Mouse (Mus musculus): ENCODE results near the gene Pip5k1a. TPM values are rescaled to one million over a fixed set of nuclear protein-coding genes. Genes with fewer than 3 reads are reported as not detected.
A peak's percentile ranks its signal among the peaks of the same experiment; 100 is the strongest.
"Not testable (repeated sequence)": the region's sequence is repeated elsewhere in the genome, so short reads cannot be mapped to it uniquely, and the experiment has no call there.

Pip5k1a gene
- polyA plus RNA-seq, 1 experiment from 2014 or later: 21.4 TPM

GRCm38 (mm10) chr3:95134133-95134532, 27.4 kb upstream of the Pip5k1a start:
- no CpG with 5 or more reads among the region's 12 CpGs for WGBS
- H3K9me3 ChIP-seq; H3K9ac ChIP-seq; H3K27ac ChIP-seq; H3K4me2 ChIP-seq; H3K4me3 ChIP-seq (replicated peaks); H3K27me3 ChIP-seq: not testable (repeated sequence)
- Histone ChIP-seq H3K36me3 (replicated peaks) (peaks cover 22% of the 10 kb centered on the region), H3K4me1 (peaks cover 16% of the 10 kb centered on the region)
- peak; percentile 49 for ATAC-seq (ENCODE audit: low FRiP score)

DNA sequence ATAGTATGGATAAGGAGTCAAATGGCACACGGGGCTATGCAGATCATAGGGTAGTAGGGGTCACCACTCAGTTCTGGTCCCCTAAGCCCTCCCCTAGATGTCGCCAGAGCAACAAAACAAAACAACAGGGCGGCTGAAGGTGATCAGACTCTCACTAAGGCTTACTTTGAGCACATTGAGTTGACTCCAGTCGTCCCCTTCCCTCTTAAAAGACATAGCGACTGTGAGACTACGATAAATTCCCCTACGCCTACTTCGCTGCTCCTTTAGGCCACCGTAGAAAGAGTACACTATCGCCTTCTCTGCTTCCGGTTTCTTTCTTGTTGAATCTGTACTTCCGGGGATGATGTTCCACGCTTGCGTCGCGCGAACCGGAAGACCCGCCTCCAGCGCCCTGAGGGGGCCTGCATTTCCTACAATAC, 27.0 kb upstream of the Pip5k1a start, which contains the start of the genes Scnm1 and Lysmd1:
Gene Scnm1, minus strand, starts transcription at position 332 of the 422 bp plus-strand sequence.
Gene Lysmd1, plus strand, starts transcription at position 409 of the 422 bp plus-strand sequence.
- Histone ChIP-seq H3K9ac (peak within 1 kb of the TSS; percentile 80), H3K4me2 (peak within 1 kb of the TSS; percentile 78), H3K36me3 (replicated peaks) (peaks cover 27% of the 10 kb centered on the region), H3K9me3 (no peaks in the 10 kb centered on the region), H3K4me1 (peaks cover 16% of the 10 kb centered on the region), H3K4me3 (replicated peaks) (peak within 1 kb of the TSS; percentile 57), H3K27ac (peak within 1 kb of the TSS; percentile 73), H3K27me3 (no peaks in the 10 kb centered on the region)
- ATAC-seq (ENCODE audit: low FRiP score): peak; percentile 93
- under 1% methylated on average over 20 of the region's 20 CpGs for WGBS

- 59% methylated on average over 11 of the region's 11 CpGs for WGBS
- Histone ChIP-seq H3K27ac (peak overlapping the region; percentile 73; the same call in 1 of the 2 replicates), H3K4me3 (replicated peaks) (peak overlapping the region; percentile 57), H3K27me3 (no peaks in the 10 kb centered on the region), H3K36me3 (replicated peaks) (peaks cover 31% of the 10 kb centered on the region), H3K9ac (peak overlapping the region; percentile 80), H3K4me2 (peak overlapping the region; percentile 78), H3K4me1 (peaks cover 16% of the 10 kb centered on the region), H3K9me3 (no peaks in the 10 kb centered on the region)
- ATAC-seq (ENCODE audit: low FRiP score): peak; percentile 10; the same call in 1 of the 2 replicates
Measured at GRCm38 (mm10) chr3:95133176-95133575, 26.4 kb upstream of the Pip5k1a start.

- H3K9ac ChIP-seq; H3K4me2 ChIP-seq; H3K27me3 ChIP-seq; H3K27ac ChIP-seq; ATAC-seq (ENCODE audit: low FRiP score); H3K9me3 ChIP-seq; H3K4me3 ChIP-seq (replicated peaks): not testable (repeated sequence)
- H3K36me3 ChIP-seq (replicated peaks): peaks cover 30% of the 10 kb centered on the region
- 82% methylated on average over 2 of the region's 2 CpGs for WGBS
- H3K4me1 ChIP-seq: peaks cover 16% of the 10 kb centered on the region
Measured at GRCm38 (mm10) chr3:95132389-95132788, 25.7 kb upstream of the Pip5k1a start.

- Histone ChIP-seq H3K36me3 (replicated peaks) (peaks cover 30% of the 10 kb centered on the region), H3K4me1 (peaks cover 10% of the 10 kb centered on the region), H3K27ac (no peak overlapping the region), H3K27me3 (no peaks in the 10 kb centered on the region), H3K4me2 (no peak overlapping the region), H3K9ac (no peak overlapping the region), H3K4me3 (replicated peaks) (no peak overlapping the region), H3K9me3 (no peaks in the 10 kb centered on the region)
- no peak for ATAC-seq (ENCODE audit: low FRiP score)
- 92% methylated on average over 5 of the region's 5 CpGs for WGBS
Measured at GRCm38 (mm10) chr3:95130081-95130480, 23.4 kb upstream of the Pip5k1a start.

DNA sequence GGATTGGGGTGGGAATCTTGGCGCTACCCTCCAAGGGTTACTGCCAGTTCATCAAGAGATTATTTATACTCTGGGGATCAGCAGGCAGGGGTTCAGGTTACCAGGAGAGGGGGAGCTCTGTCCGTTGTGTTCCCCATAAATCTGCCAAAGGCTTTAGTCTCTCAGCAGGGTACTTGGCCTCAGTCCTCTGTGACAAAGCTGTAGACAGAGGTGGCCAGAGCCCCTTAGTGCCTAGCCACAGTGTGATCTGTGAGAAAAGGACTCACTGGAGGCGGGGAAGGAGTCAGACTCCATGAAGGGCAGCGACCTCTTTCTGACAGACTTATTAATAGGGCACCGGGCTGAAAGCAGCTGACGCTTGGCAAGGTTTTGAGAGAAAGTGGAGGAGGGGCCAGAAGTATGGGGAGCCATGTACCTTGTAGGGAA, 22.5 kb upstream of the Pip5k1a start:
- peaks cover 30% of the 10 kb centered on the region for H3K36me3 ChIP-seq (replicated peaks)
- H3K4me2 ChIP-seq: no peak overlapping the region
- no peak for ATAC-seq (ENCODE audit: low FRiP score)
- no peaks in the 10 kb centered on the region for H3K9me3 ChIP-seq
- H3K27ac ChIP-seq: no peak overlapping the region
- no peak overlapping the region; the same call in 1 of the 2 replicates for H3K9ac ChIP-seq
- H3K4me3 ChIP-seq (replicated peaks): no peak overlapping the region
- WGBS: 63% methylated on average over 6 of the region's 6 CpGs
- peaks cover 11% of the 10 kb centered on the region for H3K4me1 ChIP-seq
- no peaks in the 10 kb centered on the region for H3K27me3 ChIP-seq

DNA sequence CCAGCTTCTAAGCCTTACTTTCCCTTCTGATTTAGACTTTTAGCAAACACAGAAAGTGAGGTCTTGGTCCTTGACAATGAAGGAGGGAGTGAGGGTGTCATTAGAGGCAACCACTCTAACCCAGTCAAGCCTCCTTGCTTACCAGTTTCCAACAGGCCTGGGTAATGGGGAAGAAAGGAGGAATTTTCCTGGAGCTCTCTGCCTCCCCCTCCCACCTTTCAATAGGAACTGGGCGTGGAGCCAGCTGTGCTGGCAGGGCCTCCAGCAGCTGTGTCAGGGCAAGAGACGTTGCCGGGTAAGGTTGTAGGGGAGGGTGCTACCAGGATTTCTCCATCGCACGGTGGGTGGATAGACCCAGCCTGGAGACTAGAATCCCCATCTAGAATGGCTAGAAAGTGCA, 18.2 kb upstream of the Pip5k1a start:
- no peak for ATAC-seq (ENCODE audit: low FRiP score)
- 0 out of 2 replicates have a peak overlapping the region, but pooled peaks have one; percentile 31 for H3K27ac ChIP-seq
- peaks cover 48% of the 10 kb centered on the region for H3K36me3 ChIP-seq (replicated peaks)

GRCm38 (mm10) chr3:95124246-95124645, 17.5 kb upstream of the Pip5k1a start, which contains the start of gene Tmod4:
Gene Tmod4, plus strand, starts transcription at chr3:95124476.
- peaks cover 49% of the 10 kb centered on the region for H3K36me3 ChIP-seq (replicated peaks)
- no peak within 1 kb of the TSS for H3K4me2 ChIP-seq
- H3K4me1 ChIP-seq: peaks cover 5% of the 10 kb centered on the region; the same call in 1 of the 2 replicates
- no peak within 1 kb of the TSS for H3K4me3 ChIP-seq (replicated peaks)
- no peak within 1 kb of the TSS for H3K9ac ChIP-seq
- H3K27ac ChIP-seq: 0 out of 2 replicates have a peak within 1 kb of the TSS, but pooled peaks have one; percentile 31
- H3K27me3 ChIP-seq: no peaks in the 10 kb centered on the region
- WGBS: 61% methylated on average over 6 of the region's 6 CpGs
- H3K9me3 ChIP-seq: no peaks in the 10 kb centered on the region
- ATAC-seq (ENCODE audit: low FRiP score): peak; percentile 37; the same call in 1 of the 2 replicates

More for the DNA sequence above, 18.2 kb upstream of the Pip5k1a start:
- no peak overlapping the region for H3K4me2 ChIP-seq
- 46% methylated on average over 5 of the region's 5 CpGs for WGBS
- no peak overlapping the region for H3K4me3 ChIP-seq (replicated peaks)
- H3K9ac ChIP-seq: no peak overlapping the region
- H3K27me3 ChIP-seq: no peaks in the 10 kb centered on the region
- peaks cover 5% of the 10 kb centered on the region; the same call in 1 of the 2 replicates for H3K4me1 ChIP-seq
- H3K9me3 ChIP-seq: no peaks in the 10 kb centered on the region

DNA sequence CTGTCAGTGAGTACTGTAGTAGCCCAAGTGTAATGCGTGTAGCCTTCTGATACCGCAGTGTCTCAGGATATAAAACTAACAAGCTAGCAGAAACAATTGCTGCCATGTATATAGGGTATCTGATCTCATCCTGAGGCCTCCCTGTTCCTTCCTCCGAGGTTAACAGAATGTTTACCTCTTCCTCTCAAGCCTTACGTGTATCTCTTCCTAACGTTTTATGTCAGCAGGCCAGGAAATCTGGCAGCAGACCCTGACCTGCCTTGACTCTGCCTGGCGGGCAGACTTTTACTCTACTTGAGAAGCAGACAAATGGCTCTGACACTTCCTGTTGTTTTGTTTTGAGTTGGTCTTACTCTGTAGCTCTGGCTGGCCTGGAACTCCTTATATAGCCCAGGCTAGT, 14.8 kb upstream of the Pip5k1a start:
- Histone ChIP-seq H3K27ac (no peak overlapping the region), H3K4me3 (replicated peaks) (no peak overlapping the region), H3K9me3 (no peaks in the 10 kb centered on the region), H3K27me3 (no peaks in the 10 kb centered on the region), H3K36me3 (replicated peaks) (peaks cover 60% of the 10 kb centered on the region), H3K4me1 (peaks cover 5% of the 10 kb centered on the region; the same call in 1 of the 2 replicates), H3K9ac (no peak overlapping the region), H3K4me2 (no peak overlapping the region)
- ATAC-seq (ENCODE audit: low FRiP score): no peak
- 89% methylated on average over 6 of the region's 6 CpGs for WGBS

DNA sequence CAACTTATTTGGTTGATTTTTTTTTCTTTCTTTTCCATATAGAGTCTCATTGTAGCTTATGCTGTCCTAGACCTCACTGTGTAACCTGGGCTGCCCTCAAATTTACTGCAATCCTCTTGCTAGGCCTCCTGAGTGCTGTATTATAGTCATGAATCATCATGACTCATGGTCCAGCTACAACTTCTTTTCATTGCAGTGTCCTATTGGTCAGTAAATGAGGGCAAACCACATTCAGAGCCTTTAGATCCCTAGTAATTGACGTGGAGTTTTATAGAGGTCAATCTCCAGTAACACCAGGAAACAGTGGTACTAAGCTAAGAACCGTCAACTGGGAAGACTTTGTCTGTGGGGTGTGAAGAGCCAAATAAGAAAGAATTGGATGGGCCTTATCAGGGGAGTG, 11.0 kb upstream of the Pip5k1a start:
- Histone ChIP-seq H3K27me3 (no peaks in the 10 kb centered on the region), H3K4me2 (no peak overlapping the region), H3K9me3 (no peaks in the 10 kb centered on the region), H3K4me1 (peaks cover 2% of the 10 kb centered on the region), H3K4me3 (replicated peaks) (no peak overlapping the region), H3K36me3 (replicated peaks) (peaks cover 73% of the 10 kb centered on the region), H3K27ac (no peak overlapping the region), H3K9ac (no peak overlapping the region)
- 93% methylated on average over 2 of the region's 2 CpGs for WGBS
- no peak for ATAC-seq (ENCODE audit: low FRiP score)

DNA sequence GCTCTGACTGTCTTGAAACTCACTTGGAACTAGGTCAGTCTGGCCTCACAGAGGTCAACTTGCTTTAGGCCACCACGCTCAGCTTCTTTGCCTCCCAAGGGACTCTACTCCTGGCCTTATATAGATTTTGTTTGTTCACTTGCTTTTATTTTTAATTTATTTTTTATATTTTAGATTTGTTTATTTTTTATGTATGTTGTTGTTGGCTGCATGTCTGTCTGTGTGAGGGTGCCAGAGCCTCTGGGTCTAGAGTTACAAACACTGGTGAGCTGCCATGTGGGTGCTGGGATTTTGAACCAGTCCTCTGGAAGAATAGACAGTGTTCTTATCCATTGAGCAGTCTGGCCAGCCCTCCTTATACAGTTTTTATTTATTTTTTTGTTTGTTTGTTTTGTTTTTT, 6.0 kb upstream of the Pip5k1a start:
- no peaks in the 10 kb centered on the region for H3K9me3 ChIP-seq
- no peak overlapping the region for H3K27ac ChIP-seq
- no peak for ATAC-seq (ENCODE audit: low FRiP score)
- H3K9ac ChIP-seq: no peak overlapping the region
- no peaks in the 10 kb centered on the region for H3K27me3 ChIP-seq
- peak overlapping the region; percentile 46 for H3K4me2 ChIP-seq
- H3K4me3 ChIP-seq (replicated peaks): no peak overlapping the region; the same call in 1 of the 2 replicates
- peaks cover 28% of the 10 kb centered on the region for H3K36me3 ChIP-seq (replicated peaks)
- peaks cover 11% of the 10 kb centered on the region for H3K4me1 ChIP-seq
- 91% methylated on average over 1 of the region's 1 CpGs for WGBS

GRCm38 (mm10) chr3:95110911-95111726, 4.4 kb upstream of the Pip5k1a start, which contains the start of gene Vps72:
Gene Vps72, plus strand, starts transcription at chr3:95111022.
- Histone ChIP-seq H3K4me3 (replicated peaks) (peak within 1 kb of the TSS; percentile 74), H3K9ac (peak within 1 kb of the TSS; percentile 82), H3K9me3 (no peaks in the 10 kb centered on the region), H3K27me3 (no peaks in the 10 kb centered on the region), H3K36me3 (replicated peaks) (peaks cover 17% of the 10 kb centered on the region), H3K4me2 (peak within 1 kb of the TSS; percentile 46), H3K4me1 (peaks cover 11% of the 10 kb centered on the region), H3K27ac (peak within 1 kb of the TSS; percentile 99)
- 1% methylated on average over 53 of the region's 54 CpGs for WGBS
- peak; percentile 80 for ATAC-seq (ENCODE audit: low FRiP score)
